Mouse (Mus musculus) C2C12 (cell line): ENCODE data around the gene Trim3. TPM values are rescaled to one million over a fixed set of nuclear protein-coding genes. Genes with fewer than 3 reads are reported as not detected.

Experiments used
- H3K27me3 ChIP-seq: one replicate; pipeline ENCODE4 v1.6.1; 2011; ENCODE audit not compliant: control insufficient read depth, insufficient read depth, insufficient read length
- H3K36me3 ChIP-seq: one replicate; pipeline ENCODE4 v1.6.1; 2011; ENCODE audit not compliant: control insufficient read depth, insufficient read depth
- H3K4me3 ChIP-seq: one replicate; pipeline ENCODE4 v1.5.1; 2011; ENCODE audit warnings: mild to moderate bottlenecking, control low read depth; ENCODE audit not compliant: poor library complexity, insufficient read depth, severe bottlenecking
- H3K79me2 ChIP-seq: one replicate; pipeline ENCODE4 v1.6.1; 2011; ENCODE audit not compliant: control insufficient read depth, insufficient read depth
- H3K79me3 ChIP-seq: one replicate; pipeline ENCODE4 v1.6.1; 2011; ENCODE audit warnings: low read depth, control low read depth
- H3ac ChIP-seq: one replicate; pipeline ENCODE3; 2011; ENCODE audit warnings: low read depth; ENCODE audit not compliant: control insufficient read depth, insufficient read length
- CEBPB ChIP-seq: IDR thresholded peaks from one replicate; pipeline ENCODE4 v1.6.1; 2011; ENCODE audit warnings: low read depth, mild to moderate bottlenecking, control low read depth, moderate library complexity
- CTCF ChIP-seq: IDR thresholded peaks from one replicate; pipeline ENCODE4 v1.5.1; 2011; ENCODE audit not compliant: control insufficient read depth, insufficient read depth, insufficient read length
- FOSL1 ChIP-seq: IDR thresholded peaks from one replicate; pipeline ENCODE4 v1.8.0; 2011; ENCODE audit warnings: mild to moderate bottlenecking, low read length; ENCODE audit not compliant: poor library complexity, insufficient read depth, severe bottlenecking
- MAX ChIP-seq: IDR thresholded peaks from one replicate; pipeline ENCODE4 v1.6.1; 2011; ENCODE audit warnings: mild to moderate bottlenecking, control low read depth
- MYOD1 ChIP-seq: IDR thresholded peaks from one replicate; pipeline ENCODE4 v1.6.1; 2011; ENCODE audit warnings: low read depth; ENCODE audit not compliant: control insufficient read depth, insufficient read length
- MYOG ChIP-seq: IDR thresholded peaks from one replicate; pipeline ENCODE4 v1.6.1; 2011; ENCODE audit not compliant: control insufficient read depth, insufficient read length; ENCODE audit errors: extremely low read depth
- USF1 ChIP-seq: IDR thresholded peaks from one replicate; pipeline ENCODE4 v1.6.1; 2011; ENCODE audit warnings: low read depth, mild to moderate bottlenecking, control low read depth, moderate library complexity
- polyA plus RNA-seq: library from polyadenylated mRNA; unstranded; fragments of >200 nt; fragmentation: generic; extraction: Trizol; gene quantifications from one replicate; pipeline ENCODE4 v1.2.1, GENCODE M21; 2012; ENCODE audit warnings: missing spikeins

Gene Trim3
- polyA plus RNA-seq, 1 experiment, result 44.4 TPM

- Histone ChIP-seq H3ac (no peak overlapping the region), H3K79me3 (no peaks in the 10 kb centered on the region), H3K36me3 (no peaks in the 10 kb centered on the region), H3K4me3 (no peak overlapping the region), H3K27me3 (no peaks in the 10 kb centered on the region), H3K79me2 (no peaks in the 10 kb centered on the region)
- TF ChIP-seq MAX (no peak), MYOD1 (no peak), CTCF (no peak), CEBPB (no peak), FOSL1 (no peak), USF1 (no peak), MYOG (no peak)
These were observed 55.9 kb downstream of the Trim3 start for GRCm38 (mm10) chr7:105577377-105577871.

DNA sequence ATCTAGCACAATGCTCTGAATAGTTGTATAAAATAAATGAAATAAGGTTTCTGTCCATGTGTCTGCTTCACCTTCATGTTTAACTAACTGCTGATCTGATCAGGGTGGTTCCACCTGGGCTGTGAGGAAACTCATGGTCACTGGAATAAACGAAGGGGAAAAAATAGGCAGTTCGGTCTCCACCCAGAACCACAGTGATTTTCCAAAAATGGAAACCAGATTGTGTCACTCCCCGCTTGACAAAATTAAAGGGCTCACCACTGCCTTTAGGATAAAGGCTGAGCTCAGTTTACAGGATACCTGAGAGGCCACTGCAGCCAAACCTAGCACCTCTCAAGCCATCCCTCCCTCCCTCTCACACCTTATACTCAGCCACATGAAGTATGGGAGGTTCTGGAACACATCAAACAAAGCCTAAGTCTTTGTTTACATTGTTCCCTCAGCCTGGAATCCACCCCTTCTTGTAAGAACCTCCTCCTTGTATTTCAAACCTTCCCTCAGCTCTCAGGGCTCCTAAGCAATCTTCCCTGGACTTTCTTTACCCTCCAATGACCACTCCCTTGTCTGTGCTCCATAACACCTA is 57.1 kb downstream of the Trim3 start:
- H3K36me3 ChIP-seq, result no peaks in the 10 kb centered on the region
- H3ac ChIP-seq, result no peak overlapping the region
- TF ChIP-seq MYOG, result no peak
- TF ChIP-seq CEBPB, result no peak
- no peak for TF ChIP-seq CTCF
- no peak for TF ChIP-seq USF1
- TF ChIP-seq MAX, result no peak
- no peaks in the 10 kb centered on the region for H3K79me3 ChIP-seq
- H3K79me2 ChIP-seq, result no peaks in the 10 kb centered on the region
- H3K27me3 ChIP-seq, result no peaks in the 10 kb centered on the region
- H3K4me3 ChIP-seq, result no peak overlapping the region

- H3K79me2 ChIP-seq, result no peaks in the 10 kb centered on the region
- no peak overlapping the region for H3ac ChIP-seq
- no peaks in the 10 kb centered on the region for H3K27me3 ChIP-seq
- H3K4me3 ChIP-seq, result no peak overlapping the region
- TF ChIP-seq MYOD1, result no peak
- no peak for TF ChIP-seq CEBPB
- TF ChIP-seq USF1, result no peak
- no peak for TF ChIP-seq MAX
- TF ChIP-seq FOSL1, result no peak
- TF ChIP-seq CTCF, result no peak
- no peak for TF ChIP-seq MYOG
- H3K79me3 ChIP-seq, result no peaks in the 10 kb centered on the region
- no peaks in the 10 kb centered on the region for H3K36me3 ChIP-seq
These were observed 58.8 kb downstream of the Trim3 start for GRCm38 (mm10) chr7:105574537-105574936.

GRCm38 (mm10) chr7:105572949-105573348 is 60.4 kb downstream of the Trim3 start:
- Histone ChIP-seq H3K79me3 (no peaks in the 10 kb centered on the region), H3K27me3 (no peaks in the 10 kb centered on the region), H3K4me3 (no peak overlapping the region), H3K79me2 (no peaks in the 10 kb centered on the region), H3K36me3 (no peaks in the 10 kb centered on the region), H3ac (no peak overlapping the region)
- TF ChIP-seq MYOD1, result no peak
- no peak for TF ChIP-seq CEBPB
- TF ChIP-seq USF1, result no peak
- no peak for TF ChIP-seq MAX
- TF ChIP-seq MYOG, result no peak
- TF ChIP-seq FOSL1, result no peak
- no peak for TF ChIP-seq CTCF

DNA sequence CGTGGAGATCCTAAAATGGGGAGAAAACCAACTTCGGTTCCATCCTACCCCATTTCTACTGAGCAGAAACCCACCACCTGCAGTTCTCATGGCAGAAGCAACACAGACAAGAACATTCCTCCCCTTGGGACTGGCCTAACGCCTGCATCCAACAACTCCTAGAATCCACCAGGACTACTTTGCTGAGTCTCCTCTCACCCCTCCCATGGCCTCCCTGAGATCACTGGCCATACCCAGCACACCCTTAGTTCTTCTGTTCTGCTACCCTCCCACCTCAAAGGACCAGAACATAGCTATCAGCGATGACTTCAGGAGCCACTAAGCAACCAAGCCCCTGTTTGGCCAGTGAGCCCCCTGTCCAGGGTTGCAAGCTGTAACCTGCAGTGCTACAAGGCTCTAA is 62.6 kb downstream of the Trim3 start:
- no peaks in the 10 kb centered on the region for H3K79me2 ChIP-seq
- no peaks in the 10 kb centered on the region for H3K27me3 ChIP-seq
- H3ac ChIP-seq, result no peak overlapping the region
- no peaks in the 10 kb centered on the region for H3K79me3 ChIP-seq
- no peak overlapping the region for H3K4me3 ChIP-seq
- no peak for TF ChIP-seq MYOG
- no peaks in the 10 kb centered on the region for H3K36me3 ChIP-seq

GRCm38 (mm10) chr7:105569512-105570496 is 63.6 kb downstream of the Trim3 start:
- no peaks in the 10 kb centered on the region for H3K36me3 ChIP-seq
- no peaks in the 10 kb centered on the region for H3K79me3 ChIP-seq
- H3ac ChIP-seq, result no peak overlapping the region
- no peaks in the 10 kb centered on the region for H3K79me2 ChIP-seq
- TF ChIP-seq MAX (no peak), MYOD1 (no peak), FOSL1 (no peak), USF1 (no peak), CTCF (no peak), CEBPB (no peak), MYOG (no peak)
- no peaks in the 10 kb centered on the region for H3K27me3 ChIP-seq
- no peak overlapping the region for H3K4me3 ChIP-seq
